In genomic region chr15:40561661-40562060, GRCm38 (mm10) we compare ENCODE assay signal across 11 mouse cellular contexts.
"Had no signal": no experiment of that assay in that cellular context is flagged by ENCODE, and none has a peak within 500 bp of the region (broad histone marks: within the 10 kb centered on the region; RNA-seq: fewer than 3 reads in every experiment).

No protein-coding gene starts in this region.

- DNase-seq: kidney, adult 2 months; kidney, postnatal 25 days; left cerebral cortex, postnatal 4 days; liver, postnatal 0 days; lung, embryonic 14.5 days; right cerebral cortex, adult 18-20 months; right cerebral cortex, postnatal 14 days; right cerebral cortex, postnatal 4 days; thymus, adult 2 months; thymus, postnatal 14 days; thymus, postnatal 4 days had no signal
